Comparison of ENCODE assay signal across 13 mouse cellular contexts in genomic region chr5:142900651-142901050, GRCm38 (mm10). TPM values are rescaled to one million over a fixed set of nuclear protein-coding genes. Genes with fewer than 3 reads are reported as not detected.
A peak's percentile ranks its signal among the peaks of the same experiment; 100 is the strongest.
DNase-seq lines count a peak whose midpoint lies in the region; ATAC-seq and TF ChIP-seq lines count a peak whose summit lies in the region.
"Had no signal": no experiment of that assay in that cellular context is flagged by ENCODE, and none has a peak within 500 bp of the region (broad histone marks: within the 10 kb centered on the region; RNA-seq: fewer than 3 reads in every experiment).

No protein-coding gene starts in this region.

- no peak overlapping the region for H3K4me3 ChIP-seq in forebrain, embryonic 14.5 days (ENCODE audit: low read depth, low read length)
- H3K4me3 ChIP-seq in forebrain, embryonic 11.5 days (ENCODE audit: low read depth, low read length) = no peak overlapping the region
- no peak overlapping the region for H3K4me3 ChIP-seq in limb, embryonic 15.5 days
- H3K4me3 ChIP-seq in limb, embryonic 10.5 days = no peak overlapping the region
- H3K4me3 ChIP-seq in stomach, embryonic 15.5 days (replicated peaks) = no peak overlapping the region
- H3K4me3 ChIP-seq in stomach, postnatal 0 days (ENCODE audit: low read depth, low read length) = no peak overlapping the region
- H3K4me3 ChIP-seq in intestine, embryonic 15.5 days (replicated peaks) = no peak overlapping the region
- H3K4me3 ChIP-seq: embryonic facial prominence, embryonic 13.5 days; heart, embryonic 10.5 days; neural tube, embryonic 12.5 days had no signal

- TF ChIP-seq CTCF in stomach, postnatal 0 days (IDR thresholded peaks at IDR 0.05; ENCODE audit: low read depth) = no peak

- H3K9me3 ChIP-seq in forebrain, embryonic 14.5 days (replicated peaks; ENCODE audit: control insufficient read depth, low read length) = no peaks in the 10 kb centered on the region
- H3K9me3 ChIP-seq in forebrain, embryonic 11.5 days (ENCODE audit: control insufficient read depth, low read length) = no peaks in the 10 kb centered on the region
- no peaks in the 10 kb centered on the region for H3K9me3 ChIP-seq in limb, embryonic 15.5 days
- no peaks in the 10 kb centered on the region for H3K9me3 ChIP-seq in limb, embryonic 10.5 days (replicated peaks)
- H3K9me3 ChIP-seq in stomach, embryonic 15.5 days = no peaks in the 10 kb centered on the region
- no peaks in the 10 kb centered on the region for H3K9me3 ChIP-seq in stomach, postnatal 0 days (ENCODE audit: control insufficient read depth, low read length)
- H3K9me3 ChIP-seq in intestine, embryonic 15.5 days = no peaks in the 10 kb centered on the region
- H3K9me3 ChIP-seq: embryonic facial prominence, embryonic 13.5 days; heart, embryonic 10.5 days; neural tube, embryonic 12.5 days had no signal

- no peak for ATAC-seq in forebrain, embryonic 14.5 days
- no peak for ATAC-seq in forebrain, embryonic 11.5 days (replicated peaks; ENCODE audit: low FRiP score)
- no peak for ATAC-seq in limb, embryonic 15.5 days (ENCODE audit: insufficient number of reproducible peaks, low FRiP score, low TSS enrichment, low read depth)
- no peak for ATAC-seq in stomach, embryonic 15.5 days (ENCODE audit: insufficient read depth, low FRiP score, low read depth)
- no peak for ATAC-seq in stomach, postnatal 0 days (ENCODE audit: low FRiP score, low TSS enrichment)
- no peak for ATAC-seq in intestine, embryonic 15.5 days

- WGBS in forebrain, embryonic 14.5 days = 85% methylated on average over 7 of the region's 7 CpGs
- WGBS in forebrain, embryonic 11.5 days = 90% methylated on average over 7 of the region's 7 CpGs
- 80% methylated on average over 7 of the region's 7 CpGs for WGBS in limb, embryonic 15.5 days
- WGBS in limb, embryonic 10.5 days = 90% methylated on average over 7 of the region's 7 CpGs
- WGBS in stomach, embryonic 15.5 days = 67% methylated on average over 7 of the region's 7 CpGs
- WGBS in stomach, postnatal 0 days = 65% methylated on average over 7 of the region's 7 CpGs
- 73% methylated on average over 7 of the region's 7 CpGs for whole genome bisulfite sequencing in intestine, embryonic 15.5 days

- H3K27me3 ChIP-seq in forebrain, embryonic 14.5 days (replicated peaks; ENCODE audit: control insufficient read depth, insufficient read depth, low read length) = no peaks in the 10 kb centered on the region
- no peaks in the 10 kb centered on the region for H3K27me3 ChIP-seq in forebrain, embryonic 11.5 days (ENCODE audit: control insufficient read depth, insufficient read depth, low read length)
- H3K27me3 ChIP-seq in limb, embryonic 15.5 days = no peaks in the 10 kb centered on the region
- peaks cover 12% of the 10 kb centered on the region; the same call in 1 of the 2 replicates for H3K27me3 ChIP-seq in limb, embryonic 10.5 days (ENCODE audit: low read depth, poor library complexity, severe bottlenecking)
- H3K27me3 ChIP-seq in stomach, embryonic 15.5 days (replicated peaks) = no peaks in the 10 kb centered on the region
- H3K27me3 ChIP-seq in stomach, postnatal 0 days (ENCODE audit: control insufficient read depth, insufficient read depth, low read length) = no peaks in the 10 kb centered on the region
- H3K27me3 ChIP-seq in intestine, embryonic 15.5 days (replicated peaks) = no peaks in the 10 kb centered on the region
- H3K27me3 ChIP-seq: CH12.LX; embryonic facial prominence, embryonic 13.5 days; neural tube, embryonic 12.5 days had no signal

- H3K27ac ChIP-seq in forebrain, embryonic 14.5 days (ENCODE audit: low read depth, low read length) = peak overlapping the region; percentile 27; the same call in 1 of the 2 replicates
- no peak overlapping the region for H3K27ac ChIP-seq in forebrain, embryonic 11.5 days (ENCODE audit: low read depth, low read length)
- H3K27ac ChIP-seq in limb, embryonic 15.5 days = peak overlapping the region; percentile 24; the same call in 1 of the 2 replicates
- no peak overlapping the region for H3K27ac ChIP-seq in limb, embryonic 10.5 days
- H3K27ac ChIP-seq in stomach, embryonic 15.5 days = 0 out of 2 replicates have a peak overlapping the region, but pooled peaks have one; percentile 13
- no peak overlapping the region; the same call in 1 of the 2 replicates for H3K27ac ChIP-seq in stomach, postnatal 0 days (replicated peaks)
- H3K27ac ChIP-seq in intestine, embryonic 15.5 days = 0 out of 2 replicates have a peak overlapping the region, but pooled peaks have one; percentile 44
- H3K27ac ChIP-seq: heart, embryonic 10.5 days; neural tube, embryonic 12.5 days had no signal

- H3K4me1 ChIP-seq in forebrain, embryonic 14.5 days (ENCODE audit: control insufficient read depth, insufficient read depth, low read length) = peaks cover 9% of the 10 kb centered on the region; the same call in 1 of the 2 replicates
- H3K4me1 ChIP-seq in forebrain, embryonic 11.5 days (replicated peaks; ENCODE audit: control insufficient read depth, insufficient read depth, low read length) = peaks cover 16% of the 10 kb centered on the region; the same call in 1 of the 2 replicates
- H3K4me1 ChIP-seq in limb, embryonic 15.5 days = peaks cover 27% of the 10 kb centered on the region
- peaks cover 20% of the 10 kb centered on the region for H3K4me1 ChIP-seq in limb, embryonic 10.5 days
- H3K4me1 ChIP-seq in stomach, embryonic 15.5 days = peaks cover 18% of the 10 kb centered on the region
- H3K4me1 ChIP-seq in stomach, postnatal 0 days (replicated peaks; ENCODE audit: control insufficient read depth, insufficient read depth) = no peaks in the 10 kb centered on the region
- H3K4me1 ChIP-seq in intestine, embryonic 15.5 days (replicated peaks) = peaks cover 24% of the 10 kb centered on the region

- TF ChIP-seq EP300 in stomach, postnatal 0 days (optimal IDR thresholded peaks at IDR 0.05) = no peak

- no peak overlapping the region for H3K9ac ChIP-seq in forebrain, embryonic 14.5 days (ENCODE audit: low read length)
- H3K9ac ChIP-seq in forebrain, embryonic 11.5 days (ENCODE audit: low read length) = no peak overlapping the region
- H3K9ac ChIP-seq in limb, embryonic 15.5 days = no peak overlapping the region
- no peak overlapping the region for H3K9ac ChIP-seq in stomach, embryonic 15.5 days
- H3K9ac ChIP-seq in stomach, postnatal 0 days (ENCODE audit: low read length) = no peak overlapping the region
- no peak overlapping the region for H3K9ac ChIP-seq in intestine, embryonic 15.5 days
- H3K9ac ChIP-seq: embryonic facial prominence, embryonic 13.5 days; neural tube, embryonic 12.5 days had no signal

- H3K4me2 ChIP-seq in forebrain, embryonic 14.5 days (ENCODE audit: low read length) = no peak overlapping the region
- no peak overlapping the region for H3K4me2 ChIP-seq in forebrain, embryonic 11.5 days (ENCODE audit: low read depth, low read length, severe bottlenecking)
- H3K4me2 ChIP-seq in limb, embryonic 15.5 days = no peak overlapping the region
- H3K4me2 ChIP-seq in stomach, embryonic 15.5 days = no peak overlapping the region
- H3K4me2 ChIP-seq in stomach, postnatal 0 days (replicated peaks; ENCODE audit: low read depth) = no peak overlapping the region
- H3K4me2 ChIP-seq in intestine, embryonic 15.5 days (replicated peaks) = no peak overlapping the region
- H3K4me2 ChIP-seq: embryonic facial prominence, embryonic 13.5 days; neural tube, embryonic 12.5 days had no signal

- H3K36me3 ChIP-seq in forebrain, embryonic 14.5 days (ENCODE audit: control insufficient read depth, insufficient read depth, low read length) = peaks cover 75% of the 10 kb centered on the region
- peaks cover 33% of the 10 kb centered on the region for H3K36me3 ChIP-seq in forebrain, embryonic 11.5 days (ENCODE audit: control insufficient read depth, insufficient read depth, low read length)
- H3K36me3 ChIP-seq in limb, embryonic 15.5 days = peaks cover 65% of the 10 kb centered on the region
- H3K36me3 ChIP-seq in limb, embryonic 10.5 days = peaks cover 79% of the 10 kb centered on the region
- H3K36me3 ChIP-seq in stomach, embryonic 15.5 days = peaks cover 52% of the 10 kb centered on the region
- H3K36me3 ChIP-seq in stomach, postnatal 0 days (ENCODE audit: control insufficient read depth, insufficient read depth, low read length) = peaks cover 31% of the 10 kb centered on the region
- peaks cover 34% of the 10 kb centered on the region for H3K36me3 ChIP-seq in intestine, embryonic 15.5 days

- no peak for DNase-seq in forebrain, embryonic 14.5 days (ENCODE audit: low spot score)
- no peak for DNase-seq in forebrain, embryonic 11.5 days (ENCODE audit: low spot score)
- DNase-seq in limb, embryonic 10.5 days (ENCODE audit: low spot score) = no peak
- DNase-seq in stomach, postnatal 0 days (ENCODE audit: low spot score) = no peak
- no peak for DNase-seq in right cerebral cortex, postnatal 4 days
- DNase-seq: right cerebral cortex, adult 18-20 months had no signal

RNA-seq across cellular contexts. Expression of gene Fbxl18, which starts 5.4 kb away (rescaled TPM):
- polyA plus RNA-seq in forebrain, embryonic 14.5 days (2014; fragmentation: Nextera tagmentation; extraction: Ambion mirVana) = 14.5 and 20.8 TPM in 2 replicates
- polyA plus RNA-seq in forebrain, embryonic 11.5 days (2014; fragmentation: Nextera tagmentation; extraction: Ambion mirVana) = 15.4 and 16.0 TPM in 2 replicates
- polyA plus RNA-seq in limb, embryonic 15.5 days (2015; fragmentation: Nextera tagmentation; extraction: Ambion mirVana) = 12.5 and 12.6 TPM in 2 replicates
- 20.9 and 22.8 TPM in 2 replicates for polyA plus RNA-seq in limb, embryonic 10.5 days (2016; fragmentation: Nextera tagmentation; extraction: Ambion mirVana)
- 12.3 and 12.6 TPM in 2 replicates for polyA plus RNA-seq in stomach, embryonic 15.5 days (2015; fragmentation: Nextera tagmentation; extraction: Ambion mirVana)
- 5.0 and 5.3 TPM in 2 replicates for polyA plus RNA-seq in stomach, postnatal 0 days (2015; fragmentation: Nextera tagmentation; extraction: Ambion mirVana)
- 11.1 and 11.4 TPM in 2 replicates for polyA plus RNA-seq in intestine, embryonic 15.5 days (2015; fragmentation: Nextera tagmentation; extraction: Ambion mirVana)

RNA-seq across cellular contexts. Expression of gene Actb, which starts 5.9 kb away (rescaled TPM):
- 18,122 and 18,216 TPM in 2 replicates for polyA plus RNA-seq in forebrain, embryonic 14.5 days (2014; fragmentation: Nextera tagmentation; extraction: Ambion mirVana)
- polyA plus RNA-seq in forebrain, embryonic 11.5 days (2014; fragmentation: Nextera tagmentation; extraction: Ambion mirVana) = 13,526 and 13,808 TPM in 2 replicates
- 13,307 and 13,671 TPM in 2 replicates for polyA plus RNA-seq in limb, embryonic 15.5 days (2015; fragmentation: Nextera tagmentation; extraction: Ambion mirVana)
- polyA plus RNA-seq in limb, embryonic 10.5 days (2016; fragmentation: Nextera tagmentation; extraction: Ambion mirVana) = 13,950 and 14,682 TPM in 2 replicates
- polyA plus RNA-seq in stomach, embryonic 15.5 days (2015; fragmentation: Nextera tagmentation; extraction: Ambion mirVana) = 14,327 and 14,357 TPM in 2 replicates
- 14,823 and 16,187 TPM in 2 replicates for polyA plus RNA-seq in stomach, postnatal 0 days (2015; fragmentation: Nextera tagmentation; extraction: Ambion mirVana)
- 14,579 and 17,104 TPM in 2 replicates for polyA plus RNA-seq in intestine, embryonic 15.5 days (2015; fragmentation: Nextera tagmentation; extraction: Ambion mirVana)

RNA-seq across cellular contexts. Expression of gene Fscn1, which starts 59.5 kb away (rescaled TPM):
- 477 and 560 TPM in 2 replicates for polyA plus RNA-seq in forebrain, embryonic 14.5 days (2014; fragmentation: Nextera tagmentation; extraction: Ambion mirVana)
- 680 and 728 TPM in 2 replicates for polyA plus RNA-seq in forebrain, embryonic 11.5 days (2014; fragmentation: Nextera tagmentation; extraction: Ambion mirVana)
- polyA plus RNA-seq in limb, embryonic 15.5 days (2015; fragmentation: Nextera tagmentation; extraction: Ambion mirVana) = 308 and 341 TPM in 2 replicates
- 806 and 864 TPM in 2 replicates for polyA plus RNA-seq in limb, embryonic 10.5 days (2016; fragmentation: Nextera tagmentation; extraction: Ambion mirVana)
- polyA plus RNA-seq in stomach, embryonic 15.5 days (2015; fragmentation: Nextera tagmentation; extraction: Ambion mirVana) = 181 and 185 TPM in 2 replicates
- 42.0 and 42.7 TPM in 2 replicates for polyA plus RNA-seq in stomach, postnatal 0 days (2015; fragmentation: Nextera tagmentation; extraction: Ambion mirVana)
- 140 and 170 TPM in 2 replicates for polyA plus RNA-seq in intestine, embryonic 15.5 days (2015; fragmentation: Nextera tagmentation; extraction: Ambion mirVana)

Comparison
In these comparisons a context has a peak if more than half of its experiments do, and no peak if none do; other contexts are left out.
1. H3K27ac ChIP-seq: peak in forebrain, embryonic 14.5 days (single experiment), limb, embryonic 15.5 days (single experiment), stomach, embryonic 15.5 days (single experiment) and intestine, embryonic 15.5 days (single experiment); none in forebrain, embryonic 11.5 days (single experiment), limb, embryonic 10.5 days (single experiment) and stomach, postnatal 0 days (single experiment).